Mouse (Mus musculus): ENCODE results near the gene Plch1.

Gene Plch1

DNA sequence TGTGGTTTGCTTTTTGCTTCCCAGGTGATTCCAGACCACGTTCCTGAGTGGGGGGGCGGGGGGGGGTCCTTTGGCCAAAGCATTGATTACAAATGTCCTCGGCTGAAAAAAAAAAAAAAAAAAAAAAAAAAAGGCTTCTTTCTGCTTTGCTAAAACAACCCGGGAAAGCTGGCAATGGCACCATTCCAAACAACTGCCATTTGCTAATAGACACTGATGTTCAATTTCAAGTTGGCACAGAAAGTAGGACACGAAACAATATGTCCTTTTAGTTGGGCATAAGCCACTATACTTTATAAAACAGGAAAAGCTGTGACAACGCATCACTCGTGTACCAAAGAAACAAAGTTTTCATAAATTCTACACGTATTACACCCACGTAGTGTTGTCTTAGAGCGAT lies 36.6 kb downstream of the Plch1 start:
- in situ Hi-C loops (cut with MseI, MboI): loop anchor here in 1 of 2 experiments (10.0 kb wide), 1 partner anchor 298 kb away; no protein-coding TSS in a partner anchor

GRCm38 (mm10) chr3:63852828-63853227 lies 46.4 kb downstream of the Plch1 start:
- in situ Hi-C loops (cut with MseI, MboI): no loop called here

GRCm38 (mm10) chr3:63851125-63851698 lies 48.1 kb downstream of the Plch1 start:
- in situ Hi-C loops (cut with MseI, MboI): no loop called here

GRCm38 (mm10) chr3:63849765-63850346 lies 49.4 kb downstream of the Plch1 start:
- in situ Hi-C loops (cut with MseI, MboI): no loop called here

- in situ Hi-C loops (cut with MseI, MboI): no loop called here
Measured at GRCm38 (mm10) chr3:63844141-63844540, 55.1 kb downstream of the Plch1 start.

DNA sequence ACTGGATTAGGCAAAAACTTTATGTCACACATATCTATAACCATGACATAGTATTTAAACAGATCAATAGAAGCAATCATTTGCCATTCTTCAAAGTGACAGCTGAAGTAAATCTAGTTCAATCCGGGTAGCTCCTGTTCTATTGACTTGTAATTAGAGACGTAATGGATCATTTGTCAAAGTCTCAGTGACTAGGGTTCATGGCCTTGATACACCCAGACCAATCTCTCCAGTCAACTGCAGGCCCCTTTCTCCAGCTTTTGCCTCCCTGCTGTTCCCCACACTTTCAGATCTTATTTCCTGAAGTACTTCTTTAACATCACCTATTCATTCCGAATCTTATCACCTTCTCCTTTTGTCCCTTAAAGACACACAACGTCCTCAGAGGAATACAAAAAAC lies 56.8 kb downstream of the Plch1 start:
- in situ Hi-C loops (cut with MseI, MboI): no loop called here

GRCm38 (mm10) chr3:63837750-63838149 lies 61.5 kb downstream of the Plch1 start:
- in situ Hi-C loops (cut with MseI, MboI): no loop called here

GRCm38 (mm10) chr3:63836937-63837632 lies 62.2 kb downstream of the Plch1 start:
- in situ Hi-C loops (cut with MseI, MboI): no loop called here

GRCm38 (mm10) chr3:63835816-63836215 lies 63.5 kb downstream of the Plch1 start:
- in situ Hi-C loops (cut with MseI, MboI): no loop called here

GRCm38 (mm10) chr3:63823874-63824400 lies 75.3 kb downstream of the Plch1 start:
- in situ Hi-C loops (cut with MseI, MboI): no loop called here

- in situ Hi-C loops (cut with MseI, MboI): no loop called here
Measured at GRCm38 (mm10) chr3:63822631-63823030, 76.6 kb downstream of the Plch1 start.

- in situ Hi-C loops (cut with MseI, MboI): no loop called here
Measured at GRCm38 (mm10) chr3:63815131-63815530, 84.1 kb downstream of the Plch1 start.

DNA sequence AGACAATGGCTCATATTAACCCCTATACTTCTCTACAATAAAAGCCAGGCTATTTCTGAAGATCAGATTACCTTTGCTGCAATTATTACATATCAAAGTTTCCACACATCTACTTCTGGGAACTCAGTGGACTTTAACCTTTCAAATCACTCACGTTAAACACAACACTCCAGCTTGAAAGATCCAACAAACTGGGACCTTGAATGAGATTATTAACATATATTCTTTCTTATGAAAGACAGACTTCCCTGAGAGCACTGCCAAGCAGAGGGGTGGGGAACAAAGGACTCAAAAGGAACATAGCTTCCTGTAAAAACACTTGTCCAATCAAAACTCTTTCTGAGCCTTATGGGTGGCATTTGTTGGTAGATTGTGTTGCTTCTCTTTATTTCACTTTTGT lies 85.1 kb downstream of the Plch1 start:
- in situ Hi-C loops (cut with MseI, MboI): no loop called here

GRCm38 (mm10) chr3:63806906-63807305 lies 92.4 kb downstream of the Plch1 start:
- in situ Hi-C loops (cut with MseI, MboI): no loop called here

- in situ Hi-C loops (cut with MseI, MboI): no loop called here
Measured at GRCm38 (mm10) chr3:63805496-63805895, 93.8 kb downstream of the Plch1 start.

GRCm38 (mm10) chr3:63800685-63801084 lies 98.6 kb downstream of the Plch1 start:
- in situ Hi-C loops (cut with MseI, MboI): no loop called here

GRCm38 (mm10) chr3:63786805-63787365 lies 112.4 kb downstream of the Plch1 start:
- in situ Hi-C loops (cut with MseI, MboI): no loop called here

GRCm38 (mm10) chr3:63772617-63773305 lies 126.5 kb downstream of the Plch1 start:
- in situ Hi-C loops (cut with MseI, MboI): no loop called here

DNA sequence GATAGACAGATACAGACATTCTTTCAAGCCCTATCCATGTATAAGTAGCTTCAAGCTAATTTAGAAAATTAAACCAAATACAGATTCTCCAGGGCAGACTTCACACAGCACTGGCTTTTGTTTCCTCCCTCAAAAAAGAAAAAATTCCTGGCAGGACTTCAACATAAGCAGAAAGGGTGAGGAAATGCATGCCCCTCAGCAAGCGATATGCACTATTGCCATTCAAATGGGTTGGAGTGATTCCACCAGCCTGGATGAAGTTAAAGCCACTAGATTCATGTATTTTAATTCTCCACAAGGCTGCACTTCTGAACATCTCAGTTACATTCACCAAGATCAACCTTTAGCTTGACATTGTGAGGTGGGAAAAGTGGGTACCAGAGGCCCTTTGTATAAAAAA lies 138.5 kb downstream of the Plch1 start:
- in situ Hi-C loops (cut with MseI, MboI): no loop called here

DNA sequence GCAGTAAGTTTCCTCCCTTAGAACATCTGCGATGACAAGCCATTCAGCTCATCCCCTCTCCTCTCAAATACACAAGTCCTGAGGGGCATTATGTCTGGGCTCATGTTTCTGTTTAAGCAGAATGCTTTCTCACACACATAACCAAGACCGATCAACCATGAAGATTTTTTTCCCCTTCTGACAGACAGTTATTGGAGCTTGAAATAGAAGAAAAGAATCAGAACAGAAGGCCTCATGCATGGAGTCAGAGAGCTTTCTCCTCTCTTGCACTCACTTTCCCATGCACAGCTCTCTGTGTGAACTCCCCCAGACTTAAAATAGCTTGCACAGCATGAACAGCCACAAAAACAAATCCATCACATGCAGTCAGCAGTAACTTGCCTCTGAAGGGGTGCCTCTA lies 159.2 kb downstream of the Plch1 start:
- in situ Hi-C loops (cut with MseI, MboI): no loop called here

- in situ Hi-C loops (cut with MseI, MboI): no loop called here
Measured at GRCm38 (mm10) chr3:63728325-63728724, 170.9 kb downstream of the Plch1 start.

Data from mouse trophoblast stem cell (cell line).